Mouse (Mus musculus) cerebellum, adult 2 months (tissue): ENCODE data around the gene Otud6a. TPM values are rescaled to one million over a fixed set of nuclear protein-coding genes. Genes with fewer than 3 reads are reported as not detected.

Experiments used
- DNase-seq, 2 experiments: peaks; one replicate each; pipeline ENCODE4 v3.0.0; 2021
- H3K27ac ChIP-seq: fragments of 200-500 bp; 2 replicates; pipeline ENCODE4 v1.5.1; 2012; ENCODE audit warnings: low read length, control low read depth, inconsistent platforms; ENCODE audit not compliant: insufficient read depth
- H3K27me3 ChIP-seq: fragments of 200-500 bp; 2 replicates; pipeline ENCODE4 v1.6.1; 2012; ENCODE audit warnings: inconsistent platforms, mild to moderate bottlenecking, low read length, moderate library complexity; ENCODE audit not compliant: control insufficient read depth, insufficient read depth
- H3K4me1 ChIP-seq: fragments of 200-500 bp; 2 replicates; pipeline ENCODE4 v1.6.1; 2011; ENCODE audit warnings: low read length; ENCODE audit not compliant: control insufficient read depth, insufficient read depth
- H3K4me3 ChIP-seq: fragments of 200-500 bp; replicated peaks from 2 replicates; pipeline ENCODE3; 2011; ENCODE audit warnings: mild to moderate bottlenecking, low read depth, low read length, control low read depth; ENCODE audit not compliant: insufficient read depth
- CTCF ChIP-seq: fragments of 200-500 bp; IDR thresholded peaks from 2 replicates; pipeline ENCODE4 v1.5.1; 2011; ENCODE audit warnings: low read depth, mild to moderate bottlenecking, control low read depth, low read length, moderate library complexity, borderline replicate concordance; ENCODE audit not compliant: insufficient read depth
- POLR2A ChIP-seq: fragments of 200-500 bp; IDR thresholded peaks from 2 replicates; pipeline ENCODE4 v1.6.1; 2011; ENCODE audit warnings: low read length, control low read depth, borderline replicate concordance; ENCODE audit not compliant: insufficient read depth
- WGBS: fragments of 180-500 bp; shearing (Covaris S2); methylation state at CpG from one replicate; pipeline ENCODE4 v1.1.7; 2018; 5-methylcytosine and 5-hydroxymethylcytosine counted together
- polyA plus RNA-seq: library from polyadenylated mRNA; depleted of rRNA; stranded (reverse); fragments of >200 nt; gene quantifications from 2 replicates; pipeline ENCODE4 v1.2.3, GENCODE M21; 2012; rRNA removed

Otud6a gene
- polyA plus RNA-seq: not detected in 2 replicates

- no peaks in the 10 kb centered on the region for H3K27me3 ChIP-seq
- H3K27ac ChIP-seq: no peak within 1 kb of the TSS
- DNase-seq: no peak
- TF ChIP-seq POLR2A (no peak), CTCF (no peak)
- 96% methylated on average over 21 of the region's 21 CpGs for WGBS
- H3K4me1 ChIP-seq: no peaks in the 10 kb centered on the region
- H3K4me3 ChIP-seq: no peak within 1 kb of the TSS
Observed at GRCm38 (mm10) chrX:100428693-100429092, at the start of gene Otud6a. Gene Otud6a (plus strand): TSS chrX:100429013.

- H3K4me1 ChIP-seq: no peaks in the 10 kb centered on the region
- DNase-seq: peak; percentile 36 to 66
- no peak for TF ChIP-seq POLR2A
- H3K27me3 ChIP-seq: no peaks in the 10 kb centered on the region
- WGBS: 12% methylated on average over 1 of the region's 1 CpGs
- H3K27ac ChIP-seq: no peak overlapping the region
- no peak overlapping the region for H3K4me3 ChIP-seq
Observed at GRCm38 (mm10) chrX:100389887-100390286, 38.9 kb upstream of the Otud6a start.

GRCm38 (mm10) chrX:100392304-100392703 lies 36.5 kb upstream of the Otud6a start:
- H3K27me3 ChIP-seq: no peaks in the 10 kb centered on the region
- H3K4me3 ChIP-seq: no peak overlapping the region
- peak; percentile 50; the same call in 1 of the 2 replicates for TF ChIP-seq CTCF
- TF ChIP-seq POLR2A: no peak
- WGBS: 20% methylated on average over 6 of the region's 6 CpGs
- H3K27ac ChIP-seq: no peak overlapping the region
- DNase-seq: peak; percentile 6 to 15
- no peaks in the 10 kb centered on the region for H3K4me1 ChIP-seq

GRCm38 (mm10) chrX:100394223-100394861 lies 34.5 kb upstream of the Otud6a start:
- no peaks in the 10 kb centered on the region for H3K27me3 ChIP-seq
- WGBS: 40% methylated on average over 7 of the region's 7 CpGs
- H3K4me3 ChIP-seq: no peak overlapping the region
- no peaks in the 10 kb centered on the region for H3K4me1 ChIP-seq
- H3K27ac ChIP-seq: no peak overlapping the region
- TF ChIP-seq POLR2A (no peak), CTCF (no peak)
- DNase-seq: no peak

- TF ChIP-seq CTCF (no peak), POLR2A (no peak)
- WGBS: 87% methylated on average over 8 of the region's 8 CpGs
- Histone ChIP-seq H3K4me3 (no peak overlapping the region), H3K27me3 (no peaks in the 10 kb centered on the region), H3K4me1 (no peaks in the 10 kb centered on the region), H3K27ac (no peak overlapping the region)
- DNase-seq: no peak
Observed at GRCm38 (mm10) chrX:100395026-100395425, 33.8 kb upstream of the Otud6a start.

- no peak overlapping the region for H3K4me3 ChIP-seq
- no peak for DNase-seq
- no peak for TF ChIP-seq POLR2A
- no peak for TF ChIP-seq CTCF
- H3K27me3 ChIP-seq: no peaks in the 10 kb centered on the region
- no peaks in the 10 kb centered on the region for H3K4me1 ChIP-seq
- no peak overlapping the region for H3K27ac ChIP-seq
Observed at GRCm38 (mm10) chrX:100400900-100401299, 27.9 kb upstream of the Otud6a start.

- no peak for DNase-seq
- H3K27ac ChIP-seq: no peak overlapping the region
- no peaks in the 10 kb centered on the region for H3K4me1 ChIP-seq
- TF ChIP-seq POLR2A: no peak
- no peak for TF ChIP-seq CTCF
- no peaks in the 10 kb centered on the region for H3K27me3 ChIP-seq
- WGBS: 94% methylated on average over 5 of the region's 5 CpGs
- H3K4me3 ChIP-seq: no peak overlapping the region
Observed at GRCm38 (mm10) chrX:100401657-100402056, 27.2 kb upstream of the Otud6a start.

GRCm38 (mm10) chrX:100409245-100409644 lies 19.6 kb upstream of the Otud6a start:
- no peak for TF ChIP-seq CTCF
- Histone ChIP-seq H3K4me1 (no peaks in the 10 kb centered on the region), H3K4me3 (no peak overlapping the region), H3K27me3 (no peaks in the 10 kb centered on the region), H3K27ac (no peak overlapping the region)
- DNase-seq: no peak
- 69% methylated on average over 1 of the region's 1 CpGs for WGBS
